Mouse (Mus musculus): ENCODE measurements around the gene Slc25a51. TPM values are rescaled to one million over a fixed set of nuclear protein-coding genes. Genes with fewer than 3 reads are reported as not detected.
"Not testable (repeated sequence)": the region's sequence is repeated elsewhere in the genome, so short reads cannot be mapped to it uniquely, and the experiment has no call there.

Gene Slc25a51
- polyA plus RNA-seq, 1 experiment = 88.7 TPM

GRCm38 (mm10) chr4:45404086-45404485 is 4.5 kb downstream of the Slc25a51 start:
- WGBS = 96% methylated on average over 7 of the region's 7 CpGs
- TF ChIP-seq CTCF (IDR thresholded peaks at IDR 0.05; ENCODE audit: borderline replicate concordance, control insufficient read depth, extremely low read depth, insufficient read depth, low read length, poor library complexity) = no peak
- no peak for TF ChIP-seq POLR2A (IDR thresholded peaks at IDR 0.05; ENCODE audit: control insufficient read depth, extremely low read depth, insufficient read depth, low read length, poor library complexity)
- peaks cover 12% of the 10 kb centered on the region for H3K4me1 ChIP-seq (replicated peaks; ENCODE audit: control insufficient read depth, insufficient read depth, low read length)
- peaks cover 10% of the 10 kb centered on the region for H3K36me3 ChIP-seq (ENCODE audit: control insufficient read depth, insufficient read depth, low read length)
- no peak for DNase-seq
- H3K27me3 ChIP-seq (ENCODE audit: control insufficient read depth, insufficient read depth, low read length) = no peaks in the 10 kb centered on the region
- H3K4me3 ChIP-seq (ENCODE audit: control insufficient read depth, insufficient read depth, low read length) = no peak overlapping the region
- H3K27ac ChIP-seq (ENCODE audit: control insufficient read depth, insufficient read depth, low read length) = no peak overlapping the region

- peaks cover 12% of the 10 kb centered on the region for H3K4me1 ChIP-seq (replicated peaks; ENCODE audit: control insufficient read depth, insufficient read depth, low read length)
- H3K27ac ChIP-seq (ENCODE audit: control insufficient read depth, insufficient read depth, low read length) = no peak overlapping the region
- TF ChIP-seq CTCF (IDR thresholded peaks at IDR 0.05; ENCODE audit: borderline replicate concordance, control insufficient read depth, extremely low read depth, insufficient read depth, low read length, poor library complexity) = no peak
- no peak for TF ChIP-seq POLR2A (IDR thresholded peaks at IDR 0.05; ENCODE audit: control insufficient read depth, extremely low read depth, insufficient read depth, low read length, poor library complexity)
- no peak overlapping the region for H3K4me3 ChIP-seq (ENCODE audit: control insufficient read depth, insufficient read depth, low read length)
- DNase-seq = no peak
- H3K36me3 ChIP-seq (ENCODE audit: control insufficient read depth, insufficient read depth, low read length) = peaks cover 16% of the 10 kb centered on the region
- WGBS = 29% methylated on average over 7 of the region's 7 CpGs
- no peaks in the 10 kb centered on the region for H3K27me3 ChIP-seq (ENCODE audit: control insufficient read depth, insufficient read depth, low read length)
Measured at GRCm38 (mm10) chr4:45403499-45403878, 5.1 kb downstream of the Slc25a51 start.

GRCm38 (mm10) chr4:45402878-45403498 is 5.6 kb downstream of the Slc25a51 start:
- no peak overlapping the region for H3K27ac ChIP-seq (ENCODE audit: control insufficient read depth, insufficient read depth, low read length)
- no peak overlapping the region for H3K4me3 ChIP-seq (ENCODE audit: control insufficient read depth, insufficient read depth, low read length)
- H3K27me3 ChIP-seq (ENCODE audit: control insufficient read depth, insufficient read depth, low read length) = no peaks in the 10 kb centered on the region
- H3K4me1 ChIP-seq (replicated peaks; ENCODE audit: control insufficient read depth, insufficient read depth, low read length) = peaks cover 12% of the 10 kb centered on the region
- 44% methylated on average over 7 of the region's 7 CpGs for WGBS
- TF ChIP-seq POLR2A (IDR thresholded peaks at IDR 0.05; ENCODE audit: control insufficient read depth, extremely low read depth, insufficient read depth, low read length, poor library complexity) (no peak), CTCF (IDR thresholded peaks at IDR 0.05; ENCODE audit: borderline replicate concordance, control insufficient read depth, extremely low read depth, insufficient read depth, low read length, poor library complexity) (no peak)
- DNase-seq = no peak
- H3K36me3 ChIP-seq (ENCODE audit: control insufficient read depth, insufficient read depth, low read length) = peaks cover 21% of the 10 kb centered on the region

DNA sequence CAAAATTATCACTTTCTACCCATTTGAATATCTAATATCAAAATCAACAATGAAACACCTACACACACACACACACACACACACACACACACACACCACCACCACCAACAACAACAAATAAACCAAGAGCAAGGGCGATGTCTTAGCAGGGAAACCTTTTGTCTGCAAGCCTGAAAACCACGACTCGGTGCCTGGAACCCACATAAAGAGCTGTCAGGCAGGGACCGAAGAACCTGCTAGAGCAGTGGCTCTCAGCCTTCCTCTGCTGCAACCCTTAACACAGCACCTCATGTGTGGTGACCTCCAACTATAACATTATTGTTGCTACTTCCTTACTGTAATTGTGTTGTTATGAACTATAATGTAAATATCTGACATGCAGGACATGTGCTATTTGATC is 6.3 kb downstream of the Slc25a51 start:
- no peaks in the 10 kb centered on the region for H3K27me3 ChIP-seq (ENCODE audit: control insufficient read depth, insufficient read depth, low read length)
- no peak for DNase-seq
- WGBS = 5% methylated on average over 4 of the region's 4 CpGs
- H3K4me3 ChIP-seq (ENCODE audit: control insufficient read depth, insufficient read depth, low read length) = no peak overlapping the region
- TF ChIP-seq CTCF (IDR thresholded peaks at IDR 0.05; ENCODE audit: borderline replicate concordance, control insufficient read depth, extremely low read depth, insufficient read depth, low read length, poor library complexity) (no peak), POLR2A (IDR thresholded peaks at IDR 0.05; ENCODE audit: control insufficient read depth, extremely low read depth, insufficient read depth, low read length, poor library complexity) (no peak)
- H3K4me1 ChIP-seq (replicated peaks; ENCODE audit: control insufficient read depth, insufficient read depth, low read length) = peaks cover 12% of the 10 kb centered on the region
- H3K27ac ChIP-seq (ENCODE audit: control insufficient read depth, insufficient read depth, low read length) = peak overlapping the region; percentile 35; the same call in 1 of the 2 replicates
- peaks cover 28% of the 10 kb centered on the region for H3K36me3 ChIP-seq (ENCODE audit: control insufficient read depth, insufficient read depth, low read length)

GRCm38 (mm10) chr4:45399421-45400210 is 8.9 kb downstream of the Slc25a51 start:
- peaks cover 34% of the 10 kb centered on the region for H3K36me3 ChIP-seq (ENCODE audit: control insufficient read depth, insufficient read depth, low read length)
- peaks cover 12% of the 10 kb centered on the region for H3K4me1 ChIP-seq (replicated peaks; ENCODE audit: control insufficient read depth, insufficient read depth, low read length)
- DNase-seq = no peak
- H3K4me3 ChIP-seq (ENCODE audit: control insufficient read depth, insufficient read depth, low read length) = no peak overlapping the region
- 98% methylated on average over 45 of the region's 45 CpGs for WGBS
- TF ChIP-seq POLR2A (IDR thresholded peaks at IDR 0.05; ENCODE audit: control insufficient read depth, extremely low read depth, insufficient read depth, low read length, poor library complexity) = no peak
- no peak for TF ChIP-seq CTCF (IDR thresholded peaks at IDR 0.05; ENCODE audit: borderline replicate concordance, control insufficient read depth, extremely low read depth, insufficient read depth, low read length, poor library complexity)
- no peaks in the 10 kb centered on the region for H3K27me3 ChIP-seq (ENCODE audit: control insufficient read depth, insufficient read depth, low read length)
- H3K27ac ChIP-seq (ENCODE audit: control insufficient read depth, insufficient read depth, low read length) = no peak overlapping the region

DNA sequence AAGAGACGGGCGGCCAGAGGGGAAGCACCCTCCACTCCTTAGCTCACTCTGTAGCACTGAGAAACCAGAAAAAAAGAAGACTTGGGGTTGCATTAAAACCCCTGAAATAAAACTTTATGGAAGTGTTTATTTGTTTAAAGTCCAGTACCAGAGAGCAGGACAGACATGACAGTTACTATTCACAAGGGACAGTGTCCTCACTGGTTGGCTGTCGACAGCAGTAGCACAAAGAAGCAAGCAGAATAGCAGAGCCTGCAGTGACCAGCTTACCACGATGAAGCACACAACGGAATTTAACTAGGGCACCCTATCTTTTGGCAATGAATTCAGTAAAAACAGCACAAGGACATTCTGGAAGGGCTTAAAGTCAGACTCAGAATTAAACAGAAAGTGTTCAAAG is 10.3 kb downstream of the Slc25a51 start:
- H3K36me3 ChIP-seq (ENCODE audit: control insufficient read depth, insufficient read depth, low read length) = peaks cover 34% of the 10 kb centered on the region
- WGBS = 86% methylated on average over 5 of the region's 5 CpGs
- not testable (repeated sequence) for H3K27ac ChIP-seq (ENCODE audit: control insufficient read depth, insufficient read depth, low read length); H3K27me3 ChIP-seq (ENCODE audit: control insufficient read depth, insufficient read depth, low read length); H3K4me3 ChIP-seq (ENCODE audit: control insufficient read depth, insufficient read depth, low read length); H3K4me1 ChIP-seq (replicated peaks; ENCODE audit: control insufficient read depth, insufficient read depth, low read length); DNase-seq

DNA sequence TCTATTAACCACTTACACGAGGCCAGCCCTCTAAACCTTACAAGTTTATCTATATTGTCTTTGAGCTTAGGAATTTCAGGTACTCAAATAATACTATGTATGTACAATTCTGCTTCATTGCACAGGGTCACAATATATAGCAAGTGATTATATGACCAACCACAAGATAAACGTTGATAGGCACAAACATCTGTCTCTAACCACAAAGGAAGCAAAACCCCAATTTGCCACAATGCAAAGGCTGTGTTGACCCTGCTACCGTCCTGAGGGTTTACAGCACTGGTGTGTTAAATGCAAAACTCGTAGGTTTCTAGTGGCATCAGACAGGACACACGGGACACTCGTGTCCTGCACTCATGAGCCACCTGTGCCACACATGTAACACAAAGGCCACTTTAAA is 12.4 kb downstream of the Slc25a51 start:
- not testable (repeated sequence) for H3K27me3 ChIP-seq (ENCODE audit: control insufficient read depth, insufficient read depth, low read length); H3K4me1 ChIP-seq (replicated peaks; ENCODE audit: control insufficient read depth, insufficient read depth, low read length); DNase-seq; H3K4me3 ChIP-seq (ENCODE audit: control insufficient read depth, insufficient read depth, low read length); H3K27ac ChIP-seq (ENCODE audit: control insufficient read depth, insufficient read depth, low read length)
- peaks cover 34% of the 10 kb centered on the region for H3K36me3 ChIP-seq (ENCODE audit: control insufficient read depth, insufficient read depth, low read length)
- 9% methylated on average over 6 of the region's 6 CpGs for WGBS
